Mouse (Mus musculus): Measurements from ENCODE around the gene Ankrd55.

- TF ChIP-seq HCFC1 (IDR thresholded peaks at IDR 0.05; ENCODE audit: low read depth, low read length): no peak
- TF ChIP-seq EP300 (IDR thresholded peaks at IDR 0.05; ENCODE audit: low read length): no peak
- TF ChIP-seq CTCF (conservative IDR thresholded peaks at IDR 0.05 in 1 of 2, IDR thresholded peaks at IDR 0.05 in 1 of 2; ENCODE audit: low read depth in 2 of 2, low read length in 2 of 2): no peak
- no peak for TF ChIP-seq NRF1 (IDR thresholded peaks at IDR 0.05; ENCODE audit: low read depth, low read length)
- TF ChIP-seq GABPA (IDR thresholded peaks at IDR 0.05; ENCODE audit: insufficient replicate concordance, low read depth, low read length): no peak
- TF ChIP-seq RAD21 (IDR thresholded peaks at IDR 0.05; ENCODE audit: low read depth, low read length): no peak
- no peak for TF ChIP-seq MAX (IDR thresholded peaks at IDR 0.05; ENCODE audit: low read length)
- TF ChIP-seq MEF2A (IDR thresholded peaks at IDR 0.05; ENCODE audit: borderline replicate concordance, low read depth, low read length): no peak
- TF ChIP-seq SMC3 (IDR thresholded peaks at IDR 0.05; ENCODE audit: low read depth, low read length): no peak
- TF ChIP-seq POLR2A (IDR thresholded peaks at IDR 0.05; ENCODE audit: low read depth, low read length): no peak
Measured at GRCm38 (mm10) chr13:112407776-112408490, 119.7 kb downstream of the Ankrd55 start.
